Mouse (Mus musculus) limb, embryonic 15.5 days (tissue): ENCODE measurements around the gene Zc3h7b. TPM values are rescaled to one million over a fixed set of nuclear protein-coding genes. Genes with fewer than 3 reads are reported as not detected.

Experiments
- ATAC-seq: fragments of 200-750 bp; cut with Nextera tagmentation; 2 replicates; pipeline ENCODE4 v1.8.0; 2017; ENCODE audit warnings: low read depth, moderate TSS enrichment; ENCODE audit not compliant: insufficient number of reproducible peaks, low FRiP score, low TSS enrichment
- H3K27ac ChIP-seq: fragments of 300-500 bp; sonication (generic); 2 replicates; pipeline ENCODE4 v1.5.1; 2015; ENCODE audit warnings: moderate library complexity, mild to moderate bottlenecking, inconsistent platforms
- H3K27me3 ChIP-seq: fragments of 300-500 bp; sonication (generic); 2 replicates; pipeline ENCODE4 v1.6.1; 2015; ENCODE audit warnings: inconsistent platforms
- H3K36me3 ChIP-seq: fragments of 300-500 bp; sonication (generic); 2 replicates; pipeline ENCODE4 v1.6.1; 2015; ENCODE audit warnings: inconsistent platforms
- H3K4me1 ChIP-seq: fragments of 300-500 bp; sonication (generic); 2 replicates; pipeline ENCODE4 v1.6.1; 2015; ENCODE audit warnings: inconsistent platforms
- H3K4me2 ChIP-seq: fragments of 300-500 bp; sonication (generic); 2 replicates; pipeline ENCODE4 v1.6.1; 2015; ENCODE audit warnings: mild to moderate bottlenecking, inconsistent platforms
- H3K4me3 ChIP-seq: fragments of 300-500 bp; sonication (generic); 2 replicates; pipeline ENCODE4 v1.5.1; 2015; ENCODE audit warnings: mild to moderate bottlenecking, inconsistent platforms
- H3K9ac ChIP-seq: fragments of 300-500 bp; sonication (generic); 2 replicates; pipeline ENCODE4 v1.6.1; 2015; ENCODE audit warnings: inconsistent platforms
- H3K9me3 ChIP-seq: fragments of 300-500 bp; sonication (generic); 2 replicates; pipeline ENCODE4 v1.6.1; 2016; ENCODE audit warnings: inconsistent platforms
- WGBS: fragments of 180-500 bp; shearing (Covaris S2); methylation state at CpG from one replicate; pipeline ENCODE4 v1.1.7; 2015; 5-methylcytosine and 5-hydroxymethylcytosine counted together
- polyA plus RNA-seq: library from polyadenylated mRNA; unstranded; fragments of >200 nt; fragmentation: Nextera tagmentation; extraction: Ambion mirVana; gene quantifications from 2 replicates; pipeline ENCODE4 v1.2.1, GENCODE M21; 2015

Zc3h7b gene
- polyA plus RNA-seq, 1 experiment from 2014 or later = 28.7 TPM

DNA sequence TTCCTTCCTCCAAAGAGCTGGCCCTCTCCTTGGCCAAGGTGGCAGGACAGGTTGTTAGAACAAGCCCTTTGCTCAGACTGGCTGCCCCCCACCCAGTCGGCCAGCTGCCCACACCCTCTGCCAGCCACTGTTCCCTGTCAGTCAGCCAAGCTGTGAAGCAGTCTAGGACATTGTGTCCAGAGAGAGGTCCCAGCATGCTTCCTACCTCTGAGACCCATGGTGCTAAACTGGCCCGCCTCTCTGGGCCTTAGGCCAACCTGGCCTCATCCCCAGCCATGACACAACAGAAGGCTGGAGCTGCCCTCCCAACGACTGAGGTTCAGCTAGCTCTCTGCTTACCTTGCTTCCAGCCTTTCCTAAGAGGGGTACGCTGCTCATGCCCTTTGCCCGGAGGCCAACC lies 94.8 kb downstream of the Zc3h7b start:
- Histone ChIP-seq H3K4me2 (no peak overlapping the region), H3K4me3 (no peak overlapping the region), H3K27me3 (no peaks in the 10 kb centered on the region), H3K4me1 (peaks cover 34% of the 10 kb centered on the region), H3K9ac (no peak overlapping the region), H3K27ac (no peak overlapping the region), H3K9me3 (no peaks in the 10 kb centered on the region), H3K36me3 (no peaks in the 10 kb centered on the region)
- WGBS = 64% methylated on average over 5 of the region's 5 CpGs
- no peak for ATAC-seq

GRCm38 (mm10) chr15:81840306-81840705 lies 95.4 kb downstream of the Zc3h7b start:
- no peak overlapping the region for H3K27ac ChIP-seq
- H3K4me3 ChIP-seq = no peak overlapping the region
- 90% methylated on average over 7 of the region's 7 CpGs for WGBS
- no peaks in the 10 kb centered on the region for H3K27me3 ChIP-seq
- H3K36me3 ChIP-seq = no peaks in the 10 kb centered on the region
- H3K4me1 ChIP-seq = peaks cover 34% of the 10 kb centered on the region
- H3K9ac ChIP-seq = no peak overlapping the region
- H3K4me2 ChIP-seq = no peak overlapping the region
- ATAC-seq = no peak
- H3K9me3 ChIP-seq = no peaks in the 10 kb centered on the region

DNA sequence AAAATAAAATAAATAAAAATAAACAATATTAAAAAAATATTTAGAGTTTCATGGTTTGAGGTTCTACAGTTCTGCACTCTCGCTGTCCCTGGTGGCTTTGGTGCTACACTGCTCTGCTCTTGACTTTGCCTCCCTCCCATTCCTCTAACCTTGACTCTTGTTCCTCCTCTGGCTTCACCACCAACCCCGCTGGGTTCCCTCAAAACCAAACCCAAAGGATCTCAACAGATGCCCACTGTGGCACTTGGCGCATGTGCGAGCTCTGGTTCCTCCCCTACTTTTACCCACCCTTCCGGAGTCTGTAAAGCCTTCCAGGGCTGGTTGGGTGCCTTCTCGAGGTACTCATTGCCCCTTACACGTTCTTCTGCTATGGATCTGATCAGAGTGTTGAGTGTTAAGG lies 97.4 kb downstream of the Zc3h7b start:
- no peak for ATAC-seq
- Histone ChIP-seq H3K4me2 (no peak overlapping the region), H3K4me1 (peaks cover 15% of the 10 kb centered on the region), H3K27me3 (no peaks in the 10 kb centered on the region), H3K9me3 (no peaks in the 10 kb centered on the region), H3K9ac (no peak overlapping the region), H3K27ac (no peak overlapping the region), H3K36me3 (peaks cover 17% of the 10 kb centered on the region; the same call in 1 of the 2 replicates), H3K4me3 (no peak overlapping the region)
- 86% methylated on average over 7 of the region's 7 CpGs for WGBS

- WGBS = 77% methylated on average over 5 of the region's 5 CpGs
- Histone ChIP-seq H3K27ac (no peak overlapping the region), H3K4me3 (no peak overlapping the region), H3K4me2 (no peak overlapping the region), H3K9ac (no peak overlapping the region), H3K9me3 (no peaks in the 10 kb centered on the region), H3K27me3 (no peaks in the 10 kb centered on the region), H3K36me3 (peaks cover 37% of the 10 kb centered on the region), H3K4me1 (peaks cover under 1% of the 10 kb centered on the region; the same call in 1 of the 2 replicates)
- ATAC-seq = no peak
These were observed 100.3 kb downstream of the Zc3h7b start for GRCm38 (mm10) chr15:81845033-81845625.

GRCm38 (mm10) chr15:81845724-81846123 lies 100.9 kb downstream of the Zc3h7b start:
- Histone ChIP-seq H3K27me3 (no peaks in the 10 kb centered on the region), H3K4me1 (no peaks in the 10 kb centered on the region), H3K9ac (no peak overlapping the region), H3K36me3 (peaks cover 43% of the 10 kb centered on the region), H3K4me2 (no peak overlapping the region), H3K4me3 (no peak overlapping the region), H3K9me3 (no peaks in the 10 kb centered on the region), H3K27ac (peak overlapping the region; percentile 22; the same call in 1 of the 2 replicates)
- WGBS = 32% methylated on average over 4 of the region's 4 CpGs
- ATAC-seq = no peak

Other genes starting within 250 kb of the Zc3h7b start
- 16.3 and 18.6 TPM in 2 replicates for gene Ep300, start 159.7 kb upstream of the Zc3h7b start, polyA plus RNA-seq
- gene L3mbtl2, start 81.2 kb upstream of the Zc3h7b start, polyA plus RNA-seq = 16.5 and 17.9 TPM in 2 replicates
- gene Chadl, start 47.8 kb upstream of the Zc3h7b start, polyA plus RNA-seq = 15.2 and 15.3 TPM in 2 replicates
- gene Rangap1, start 473 bp downstream of the Zc3h7b start, polyA plus RNA-seq = 99.6 and 101 TPM in 2 replicates
- 28.9 and 30.7 TPM in 2 replicates for gene Tef, start 57.4 kb downstream of the Zc3h7b start, polyA plus RNA-seq
- gene Tob2, start 113.7 kb downstream of the Zc3h7b start, polyA plus RNA-seq = 29.8 and 32.1 TPM in 2 replicates
- gene Phf5a, start 126.9 kb downstream of the Zc3h7b start, polyA plus RNA-seq = 124 TPM in 2 replicates
- gene Aco2, start 127.3 kb downstream of the Zc3h7b start, polyA plus RNA-seq = 144 and 165 TPM in 2 replicates
- gene Polr3h, start 181.2 kb downstream of the Zc3h7b start, polyA plus RNA-seq = 60.5 and 76.3 TPM in 2 replicates
- gene Csdc2, start 191.7 kb downstream of the Zc3h7b start, polyA plus RNA-seq = 14.0 and 16.1 TPM in 2 replicates
- gene Pmm1, start 215.9 kb downstream of the Zc3h7b start, polyA plus RNA-seq = 39.5 and 40.5 TPM in 2 replicates
- not detected in 2 replicates for gene 1700029P11Rik, start 235.5 kb downstream of the Zc3h7b start, polyA plus RNA-seq
- gene Xrcc6, start 242.8 kb downstream of the Zc3h7b start, polyA plus RNA-seq = 73.8 and 77.5 TPM in 2 replicates